Mouse (Mus musculus): ENCODE data around the gene Ppard. TPM values are rescaled to one million over a fixed set of nuclear protein-coding genes. Genes with fewer than 3 reads are reported as not detected.
A peak's percentile ranks its signal among the peaks of the same experiment; 100 is the strongest.
"Not testable (repeated sequence)": the region's sequence is repeated elsewhere in the genome, so short reads cannot be mapped to it uniquely, and the experiment has no call there.

Gene Ppard
- 10 to 100 TPM; 39.3 to 60.3 TPM for total RNA-seq (2021)
- 58.0 and 65.5 TPM in 2 replicates for polyA plus RNA-seq (2012; rRNA removed)
- long read RNA-seq, result 0 reads

GRCm38 (mm10) chr17:28232475-28233060 lies at the start of gene Ppard:
Ppard (plus strand) TSS chr17:28232700.
- DNase-seq, result peak; percentile 97

DNA sequence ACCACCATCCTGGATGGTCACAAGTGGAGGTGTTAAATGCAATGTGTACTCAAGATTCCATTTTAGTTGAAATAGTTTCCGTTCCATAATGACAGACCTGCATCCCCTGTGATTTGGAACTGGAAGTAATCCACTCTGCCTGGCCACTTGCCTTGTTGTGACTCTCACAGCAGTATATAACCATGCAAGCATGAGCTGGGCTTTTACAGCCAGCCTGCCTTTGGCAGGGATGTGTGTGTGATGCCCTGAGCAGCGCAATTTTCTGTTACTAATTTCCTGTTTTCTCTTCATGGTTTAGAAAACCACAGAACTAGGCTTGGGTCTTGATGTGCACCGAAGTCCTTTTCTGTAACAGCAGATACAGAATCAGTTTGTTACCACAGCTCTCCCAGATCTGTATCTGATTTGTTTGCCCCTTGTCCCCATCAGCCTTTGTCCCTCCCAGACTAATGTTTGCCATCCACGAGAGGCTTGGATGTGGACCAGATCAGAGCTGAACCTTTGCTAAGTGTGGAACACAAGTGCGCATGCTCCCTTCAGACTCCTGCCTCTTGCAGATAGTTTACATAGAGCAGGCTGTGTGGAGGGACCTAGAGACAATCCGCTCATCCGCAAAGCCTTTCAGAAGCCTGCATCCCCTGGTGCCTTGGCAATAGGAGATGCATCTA lies 47.4 kb upstream of the Ppard start:
- DNase-seq, result no peak

DNA sequence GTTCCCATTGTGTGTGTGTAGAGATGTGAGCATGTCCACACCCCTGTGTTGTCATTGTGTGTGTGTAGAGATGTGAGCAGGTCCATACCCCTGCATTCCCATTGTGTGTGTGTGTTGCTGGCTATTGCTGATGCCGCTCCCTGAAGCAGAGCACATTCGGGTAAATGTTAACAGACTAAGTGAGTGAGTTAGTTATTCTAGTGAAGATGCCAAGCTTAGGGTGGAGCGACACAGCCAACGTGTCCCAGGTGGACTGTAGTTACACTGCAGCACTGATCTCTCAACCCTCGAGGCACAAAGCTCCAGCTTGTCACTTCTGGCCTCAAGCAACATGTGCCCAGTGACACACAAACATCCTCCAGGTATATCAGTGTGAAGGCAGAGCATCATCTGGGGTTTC lies 44.2 kb upstream of the Ppard start:
- DNase-seq, result no peak

DNA sequence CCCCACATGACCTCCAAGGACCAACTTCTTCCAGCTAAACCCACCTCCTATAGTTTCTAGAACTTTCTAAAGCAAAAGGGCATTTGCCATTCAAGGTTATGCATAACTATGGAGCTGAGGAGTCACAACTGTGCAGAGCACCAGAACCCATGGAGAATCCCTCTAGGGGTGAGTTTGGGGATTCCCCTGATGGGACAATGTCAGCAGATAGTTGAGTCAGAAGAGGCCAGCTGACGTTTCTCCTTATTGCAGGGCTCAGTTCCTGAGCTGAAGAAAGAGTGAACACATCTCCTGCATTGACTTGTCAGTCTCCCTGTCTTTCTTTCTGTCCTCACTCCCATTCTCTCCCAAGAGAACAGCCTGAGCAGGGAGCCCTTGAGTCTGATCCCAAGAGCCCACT lies 39.7 kb upstream of the Ppard start:
- no peak for DNase-seq

- DNase-seq, result no peak
Measured at GRCm38 (mm10) chr17:28193559-28193958, 38.9 kb upstream of the Ppard start.

- no peak for DNase-seq
Measured at GRCm38 (mm10) chr17:28195033-28195432, 37.5 kb upstream of the Ppard start.

DNA sequence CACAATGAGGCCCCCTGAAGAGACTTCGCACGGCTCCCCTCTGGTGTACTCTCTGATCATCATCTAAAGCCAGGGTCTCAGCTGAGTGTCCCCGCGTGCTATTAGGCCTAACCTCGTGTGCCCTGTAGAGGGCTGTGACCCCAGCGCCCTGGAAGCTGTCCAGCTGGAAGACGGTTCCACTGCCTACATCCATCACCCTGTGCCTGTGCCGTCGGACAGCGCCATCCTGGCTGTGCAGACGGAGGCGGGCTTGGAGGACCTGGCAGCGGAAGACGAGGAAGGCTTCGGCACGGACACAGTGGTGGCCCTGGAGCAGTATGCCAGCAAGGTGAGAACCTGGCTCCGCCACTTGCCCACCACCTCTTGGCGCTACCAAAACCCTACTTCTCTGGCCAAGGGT lies 34.9 kb upstream of the Ppard start:
- no peak for DNase-seq

- no peak for DNase-seq
Measured at GRCm38 (mm10) chr17:28201982-28202381, 30.5 kb upstream of the Ppard start.

DNA sequence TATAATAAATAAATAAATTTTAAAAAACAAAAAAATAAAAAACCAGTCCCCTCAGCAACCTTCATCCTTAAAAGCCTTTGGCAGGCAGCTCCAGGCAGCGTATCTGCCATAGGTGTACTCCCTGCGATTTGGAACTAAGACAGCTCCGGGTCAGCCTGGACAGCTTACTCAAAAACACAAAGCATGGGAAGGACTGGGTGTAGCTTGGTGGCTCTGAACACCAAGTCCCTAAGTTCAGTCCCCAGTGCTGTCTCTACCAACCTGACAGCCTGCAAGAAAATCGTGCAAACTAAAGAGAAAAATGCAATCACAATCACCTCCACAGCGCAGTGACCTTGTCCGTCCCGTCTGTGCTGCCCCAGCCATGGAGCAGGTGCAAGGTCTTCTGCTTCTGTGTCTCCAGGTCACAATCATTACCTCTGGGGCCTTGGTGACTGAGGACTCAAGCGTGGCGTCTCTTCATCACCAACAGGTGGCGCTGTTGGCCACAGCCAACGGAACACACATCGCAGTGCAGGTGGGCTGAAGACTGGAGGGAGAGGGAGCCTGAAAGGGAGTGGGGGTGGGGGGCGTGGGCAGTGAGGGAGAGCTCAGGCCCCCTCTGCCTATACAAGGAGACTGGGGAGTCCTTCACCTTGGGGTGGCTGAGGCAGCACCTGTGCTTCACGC lies 28.3 kb upstream of the Ppard start:
- peak; percentile 38 for DNase-seq

- DNase-seq, result no peak
Measured at GRCm38 (mm10) chr17:28205443-28205842, 27.1 kb upstream of the Ppard start.

DNA sequence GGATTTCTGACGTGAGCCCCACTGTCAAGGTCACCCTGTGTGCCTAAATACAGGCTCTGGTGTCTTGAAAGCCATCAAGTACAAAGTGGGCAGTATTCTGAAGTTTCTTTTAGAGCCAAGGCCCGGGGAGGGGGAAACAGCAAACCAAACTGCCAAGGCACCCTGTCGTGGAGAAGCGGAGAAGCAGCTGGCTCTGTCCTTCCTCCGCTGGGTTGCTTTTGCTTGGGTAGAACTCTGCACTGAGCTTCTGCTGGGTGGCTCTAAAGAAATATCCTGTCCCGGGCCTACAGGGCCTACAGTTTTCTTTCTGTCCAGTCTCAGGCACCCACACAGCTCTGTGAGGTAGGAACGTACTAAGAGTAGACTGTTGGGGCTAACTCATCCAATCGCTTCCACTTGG lies 25.4 kb upstream of the Ppard start:
- no peak for DNase-seq

GRCm38 (mm10) chr17:28207591-28208313 lies 24.7 kb upstream of the Ppard start, which contains the start of gene Def6:
Def6 (plus strand) TSS chr17:28207778.
- peak; percentile 79 for DNase-seq

DNA sequence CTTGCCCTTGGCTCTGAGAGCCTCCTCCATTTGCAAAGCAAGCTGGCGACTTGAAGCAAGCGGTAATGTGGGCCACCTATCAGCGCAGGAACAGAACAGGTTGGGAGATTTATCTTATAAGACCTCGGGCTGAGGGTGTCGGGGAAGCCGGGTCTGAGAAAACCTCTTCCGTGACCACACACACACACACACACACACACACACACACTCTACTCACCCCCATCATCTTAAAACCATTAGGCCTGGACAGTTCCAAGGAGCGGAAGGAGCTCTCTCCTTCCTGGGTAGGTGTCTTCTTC lies 24.2 kb upstream of the Ppard start:
- DNase-seq, result no peak

DNA sequence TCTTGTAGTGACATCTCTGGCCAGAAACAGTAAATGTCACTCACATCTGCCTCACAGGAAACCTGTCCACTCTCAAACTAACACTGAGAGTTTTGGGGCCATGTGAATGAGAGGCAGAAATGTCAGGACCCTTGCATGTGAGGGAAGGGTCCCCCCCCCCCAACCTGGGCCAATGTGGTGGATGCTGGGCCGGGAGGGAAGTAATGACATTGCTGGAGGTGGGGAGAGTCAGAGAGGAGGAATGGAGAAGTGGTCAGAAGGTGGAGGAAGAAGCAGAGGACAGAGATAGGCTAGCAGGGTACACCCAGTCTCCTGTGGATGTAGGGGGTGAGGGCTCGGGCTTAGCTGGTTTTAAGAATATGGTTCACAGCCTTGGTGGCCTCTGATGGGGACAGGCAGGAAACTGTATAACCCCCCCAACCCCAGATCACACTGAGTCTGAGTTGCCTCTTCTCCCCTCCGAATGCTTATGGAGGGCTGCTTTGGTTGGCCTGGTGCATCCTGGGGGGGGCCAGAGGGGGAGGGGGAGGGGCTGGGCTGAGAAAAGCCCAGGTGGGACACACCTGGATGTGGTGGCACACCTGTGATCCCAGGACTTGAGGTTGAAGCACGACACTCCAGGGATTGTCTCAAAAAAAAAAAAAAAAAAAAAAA lies 22.9 kb upstream of the Ppard start:
- no peak for DNase-seq

DNA sequence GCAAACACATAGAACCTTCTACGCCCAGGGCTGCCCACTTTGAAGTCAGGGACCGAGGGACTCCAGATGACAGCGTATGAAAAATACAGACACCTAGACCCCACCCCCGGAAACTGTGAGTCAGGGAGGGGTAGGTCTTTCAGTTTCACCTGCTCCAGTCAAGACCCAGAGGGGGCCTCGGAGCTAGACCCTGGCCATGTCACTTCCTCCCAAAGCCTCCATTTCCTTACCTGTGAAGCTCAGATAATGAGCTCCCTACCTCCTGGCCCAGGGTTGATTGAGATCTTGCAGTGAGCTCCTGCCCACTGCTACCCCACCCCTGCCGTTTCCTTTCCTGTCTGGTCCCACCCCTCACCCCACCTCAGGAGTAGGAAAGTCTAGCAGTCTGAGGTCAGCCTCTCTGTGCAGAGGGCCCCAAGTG lies 20.6 kb upstream of the Ppard start:
- DNase-seq, result no peak

DNA sequence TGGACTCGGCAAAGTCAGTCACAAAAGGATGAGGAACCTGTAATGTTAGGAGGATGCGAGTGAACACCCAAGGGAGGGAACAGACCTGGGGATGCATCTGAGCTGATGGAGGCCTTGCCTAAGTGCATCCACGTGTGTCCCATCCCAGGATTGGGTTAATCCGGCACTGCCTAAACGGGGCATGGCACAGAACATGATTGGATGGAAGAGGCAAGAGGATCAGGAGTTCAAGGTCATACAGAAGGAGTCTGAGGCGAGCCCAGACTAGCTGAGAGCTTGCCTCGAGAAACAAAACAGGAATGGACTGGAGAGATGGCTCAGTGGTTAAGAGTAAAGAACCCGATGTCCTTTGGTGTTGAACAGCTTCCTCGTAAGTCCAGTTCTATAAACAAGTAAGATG lies 20.1 kb upstream of the Ppard start:
- DNase-seq, result no peak

- no peak for DNase-seq
Measured at GRCm38 (mm10) chr17:28213236-28213635, 19.3 kb upstream of the Ppard start.

- DNase-seq, result no peak
Measured at GRCm38 (mm10) chr17:28216791-28217190, 15.7 kb upstream of the Ppard start.

GRCm38 (mm10) chr17:28217721-28218649 lies 14.5 kb upstream of the Ppard start:
- no peak for DNase-seq

DNA sequence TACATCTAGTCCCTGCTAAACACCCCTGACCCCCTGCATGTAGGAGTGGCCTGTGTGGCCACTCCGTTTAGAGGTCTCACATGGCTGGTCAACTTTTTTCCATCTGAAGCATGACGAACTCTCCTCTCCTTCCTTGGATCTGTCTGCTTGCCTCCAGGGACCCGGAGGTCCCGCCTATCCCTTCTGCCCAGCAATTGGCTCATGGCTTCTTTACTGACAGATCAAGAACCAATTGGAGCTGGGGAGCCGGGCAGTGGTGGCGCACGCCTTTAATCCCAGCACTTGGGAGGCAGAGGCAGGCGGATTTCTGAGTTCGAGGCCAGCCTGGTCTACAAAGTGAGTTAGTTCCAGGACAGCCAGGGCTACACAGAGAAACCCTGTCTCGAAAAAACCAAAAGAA lies 10.0 kb upstream of the Ppard start:
- not testable (repeated sequence) for DNase-seq
